Mouse (Mus musculus): ENCODE results near the gene Rpl27a. TPM values are rescaled to one million over a fixed set of nuclear protein-coding genes. Genes with fewer than 3 reads are reported as not detected.

Gene Rpl27a
- polyA plus RNA-seq (2014; fragmentation: Nextera tagmentation; extraction: Ambion mirVana), result 165 and 201 TPM in 2 replicates

- Histone ChIP-seq H3K4me3 (ENCODE audit: low read length) (peak within 1 kb of the TSS; percentile 69), H3K27ac (ENCODE audit: low read depth, low read length) (peak within 1 kb of the TSS; percentile 97), H3K36me3 (ENCODE audit: control insufficient read depth, insufficient read depth, low read length) (peaks cover 41% of the 10 kb centered on the region), H3K4me2 (replicated peaks; ENCODE audit: low read depth, low read length) (peak within 1 kb of the TSS; percentile 77), H3K9me3 (ENCODE audit: control insufficient read depth, low read length) (no peaks in the 10 kb centered on the region), H3K9ac (ENCODE audit: low read depth, low read length) (peak within 1 kb of the TSS; percentile 93), H3K4me1 (ENCODE audit: control insufficient read depth, insufficient read depth, low read length) (peaks cover 5% of the 10 kb centered on the region; the same call in 1 of the 2 replicates), H3K27me3 (ENCODE audit: control insufficient read depth, insufficient read depth, low read length) (no peaks in the 10 kb centered on the region)
- ATAC-seq (ENCODE audit: low FRiP score, low TSS enrichment), result peak; percentile 97
- WGBS, result under 1% methylated on average over 72 of the region's 72 CpGs
These were observed at the start of gene Rpl27a for GRCm38 (mm10) chr7:109518838-109519696. TSS of gene Rpl27a (plus strand) at chr7:109519147.

- no peak overlapping the region for H3K4me3 ChIP-seq (ENCODE audit: low read length)
- H3K27ac ChIP-seq (ENCODE audit: low read depth, low read length), result no peak overlapping the region
- no peak for ATAC-seq (ENCODE audit: low FRiP score, low TSS enrichment)
- no peaks in the 10 kb centered on the region for H3K9me3 ChIP-seq (ENCODE audit: control insufficient read depth, low read length)
- 0 out of 2 replicates have a peak, but pooled peaks cover 3% of the 10 kb centered on the region for H3K4me1 ChIP-seq (ENCODE audit: control insufficient read depth, insufficient read depth, low read length)
- no peak overlapping the region for H3K4me2 ChIP-seq (replicated peaks; ENCODE audit: low read depth, low read length)
- no peaks in the 10 kb centered on the region for H3K36me3 ChIP-seq (ENCODE audit: control insufficient read depth, insufficient read depth, low read length)
- H3K27me3 ChIP-seq (ENCODE audit: control insufficient read depth, insufficient read depth, low read length), result no peaks in the 10 kb centered on the region
- WGBS, result 64% methylated on average over 4 of the region's 4 CpGs
- no peak overlapping the region for H3K9ac ChIP-seq (ENCODE audit: low read depth, low read length)
These were observed 48.2 kb upstream of the Rpl27a start for GRCm38 (mm10) chr7:109470700-109471099.

- WGBS, result 39% methylated on average over 3 of the region's 3 CpGs
- H3K36me3 ChIP-seq (ENCODE audit: control insufficient read depth, insufficient read depth, low read length), result no peaks in the 10 kb centered on the region
- H3K27me3 ChIP-seq (ENCODE audit: control insufficient read depth, insufficient read depth, low read length), result no peaks in the 10 kb centered on the region
- H3K27ac ChIP-seq (ENCODE audit: low read depth, low read length), result no peak overlapping the region
- H3K4me2 ChIP-seq (replicated peaks; ENCODE audit: low read depth, low read length), result no peak overlapping the region
- H3K9ac ChIP-seq (ENCODE audit: low read depth, low read length), result no peak overlapping the region
- H3K4me3 ChIP-seq (ENCODE audit: low read length), result no peak overlapping the region
- H3K4me1 ChIP-seq (ENCODE audit: control insufficient read depth, insufficient read depth, low read length), result no peaks in the 10 kb centered on the region
- H3K9me3 ChIP-seq (ENCODE audit: control insufficient read depth, low read length), result no peaks in the 10 kb centered on the region
- ATAC-seq (ENCODE audit: low FRiP score, low TSS enrichment), result peak; percentile 12; the same call in 1 of the 2 replicates
These were observed 41.0 kb upstream of the Rpl27a start for GRCm38 (mm10) chr7:109477926-109478325.

GRCm38 (mm10) chr7:109480765-109481197 lies 38.2 kb upstream of the Rpl27a start:
- ATAC-seq (ENCODE audit: low FRiP score, low TSS enrichment), result peak; percentile 68; the same call in 1 of the 2 replicates
- Histone ChIP-seq H3K36me3 (ENCODE audit: control insufficient read depth, insufficient read depth, low read length) (no peaks in the 10 kb centered on the region), H3K4me3 (ENCODE audit: low read length) (no peak overlapping the region), H3K9me3 (ENCODE audit: control insufficient read depth, low read length) (no peaks in the 10 kb centered on the region), H3K27me3 (ENCODE audit: control insufficient read depth, insufficient read depth, low read length) (no peaks in the 10 kb centered on the region), H3K27ac (ENCODE audit: low read depth, low read length) (no peak overlapping the region), H3K4me1 (ENCODE audit: control insufficient read depth, insufficient read depth, low read length) (no peaks in the 10 kb centered on the region), H3K4me2 (replicated peaks; ENCODE audit: low read depth, low read length) (no peak overlapping the region), H3K9ac (ENCODE audit: low read depth, low read length) (no peak overlapping the region)
- 21% methylated on average over 7 of the region's 7 CpGs for WGBS

- H3K4me2 ChIP-seq (replicated peaks; ENCODE audit: low read depth, low read length), result no peak overlapping the region
- no peaks in the 10 kb centered on the region for H3K9me3 ChIP-seq (ENCODE audit: control insufficient read depth, low read length)
- H3K27ac ChIP-seq (ENCODE audit: low read depth, low read length), result no peak overlapping the region
- H3K36me3 ChIP-seq (ENCODE audit: control insufficient read depth, insufficient read depth, low read length), result no peaks in the 10 kb centered on the region
- no peak for ATAC-seq (ENCODE audit: low FRiP score, low TSS enrichment)
- H3K4me3 ChIP-seq (ENCODE audit: low read length), result no peak overlapping the region
- 77% methylated on average over 5 of the region's 5 CpGs for WGBS
- no peaks in the 10 kb centered on the region for H3K4me1 ChIP-seq (ENCODE audit: control insufficient read depth, insufficient read depth, low read length)
- H3K9ac ChIP-seq (ENCODE audit: low read depth, low read length), result no peak overlapping the region
- H3K27me3 ChIP-seq (ENCODE audit: control insufficient read depth, insufficient read depth, low read length), result no peaks in the 10 kb centered on the region
These were observed 34.7 kb upstream of the Rpl27a start for GRCm38 (mm10) chr7:109484221-109484620.

- Histone ChIP-seq H3K4me3 (ENCODE audit: low read length) (0 out of 2 replicates have a peak overlapping the region, but pooled peaks have one; percentile 17), H3K27me3 (ENCODE audit: control insufficient read depth, insufficient read depth, low read length) (peaks cover 7% of the 10 kb centered on the region; the same call in 1 of the 2 replicates), H3K4me2 (replicated peaks; ENCODE audit: low read depth, low read length) (peak overlapping the region; percentile 18; the same call in 1 of the 2 replicates), H3K9ac (ENCODE audit: low read depth, low read length) (no peak overlapping the region), H3K36me3 (ENCODE audit: control insufficient read depth, insufficient read depth, low read length) (no peaks in the 10 kb centered on the region), H3K9me3 (ENCODE audit: control insufficient read depth, low read length) (no peaks in the 10 kb centered on the region), H3K4me1 (ENCODE audit: control insufficient read depth, insufficient read depth, low read length) (no peaks in the 10 kb centered on the region), H3K27ac (ENCODE audit: low read depth, low read length) (no peak overlapping the region)
- ATAC-seq (ENCODE audit: low FRiP score, low TSS enrichment), result 0 out of 2 replicates have a peak, but pooled peaks have one; percentile 36
- 66% methylated on average over 18 of the region's 18 CpGs for WGBS
These were observed 26.2 kb upstream of the Rpl27a start for GRCm38 (mm10) chr7:109492616-109493318.

- no peaks in the 10 kb centered on the region for H3K36me3 ChIP-seq (ENCODE audit: control insufficient read depth, insufficient read depth, low read length)
- peak overlapping the region; percentile 18 for H3K4me2 ChIP-seq (replicated peaks; ENCODE audit: low read depth, low read length)
- H3K27me3 ChIP-seq (ENCODE audit: control insufficient read depth, insufficient read depth, low read length), result peaks cover 7% of the 10 kb centered on the region; the same call in 1 of the 2 replicates
- no peak overlapping the region for H3K9ac ChIP-seq (ENCODE audit: low read depth, low read length)
- H3K4me1 ChIP-seq (ENCODE audit: control insufficient read depth, insufficient read depth, low read length), result no peaks in the 10 kb centered on the region
- H3K9me3 ChIP-seq (ENCODE audit: control insufficient read depth, low read length), result no peaks in the 10 kb centered on the region
- H3K4me3 ChIP-seq (ENCODE audit: low read length), result peak overlapping the region; percentile 17; the same call in 1 of the 2 replicates
- H3K27ac ChIP-seq (ENCODE audit: low read depth, low read length), result no peak overlapping the region
- 10% methylated on average over 21 of the region's 21 CpGs for WGBS
- ATAC-seq (ENCODE audit: low FRiP score, low TSS enrichment), result peak; percentile 36; the same call in 1 of the 2 replicates
These were observed 25.3 kb upstream of the Rpl27a start for GRCm38 (mm10) chr7:109493319-109494316.

GRCm38 (mm10) chr7:109497507-109497906 lies 21.4 kb upstream of the Rpl27a start:
- H3K9ac ChIP-seq (ENCODE audit: low read depth, low read length), result no peak overlapping the region
- no peak overlapping the region for H3K4me2 ChIP-seq (replicated peaks; ENCODE audit: low read depth, low read length)
- H3K27me3 ChIP-seq (ENCODE audit: control insufficient read depth, insufficient read depth, low read length), result peaks cover 3% of the 10 kb centered on the region; the same call in 1 of the 2 replicates
- H3K4me3 ChIP-seq (ENCODE audit: low read length), result no peak overlapping the region
- no peaks in the 10 kb centered on the region for H3K9me3 ChIP-seq (ENCODE audit: control insufficient read depth, low read length)
- no peak overlapping the region for H3K27ac ChIP-seq (ENCODE audit: low read depth, low read length)
- ATAC-seq (ENCODE audit: low FRiP score, low TSS enrichment), result no peak
- H3K36me3 ChIP-seq (ENCODE audit: control insufficient read depth, insufficient read depth, low read length), result no peaks in the 10 kb centered on the region
- 56% methylated on average over 4 of the region's 4 CpGs for WGBS
- no peaks in the 10 kb centered on the region for H3K4me1 ChIP-seq (ENCODE audit: control insufficient read depth, insufficient read depth, low read length)

Measured in kidney, embryonic 14.5 days (tissue).